Mouse (Mus musculus): ENCODE data around the gene Cyp2t4.

The Cyp2t4 gene

GRCm38 (mm10) chr7:27184964-27185363 lies 31.4 kb downstream of the Cyp2t4 start:
- peak; percentile 37 for DNase-seq (ENCODE audit: low spot score)

- no peak for DNase-seq (ENCODE audit: low spot score)
Observed at GRCm38 (mm10) chr7:27185986-27186385, 32.5 kb downstream of the Cyp2t4 start.

GRCm38 (mm10) chr7:27189271-27189931 lies 35.9 kb downstream of the Cyp2t4 start:
- no peak for DNase-seq (ENCODE audit: low spot score)

GRCm38 (mm10) chr7:27192434-27192833 lies 38.9 kb downstream of the Cyp2t4 start:
- no peak for DNase-seq (ENCODE audit: low spot score)

- no peak for DNase-seq (ENCODE audit: low spot score)
Observed at GRCm38 (mm10) chr7:27193731-27194130, 40.2 kb downstream of the Cyp2t4 start.

- peak; percentile 98 for DNase-seq (ENCODE audit: low spot score)
Observed at GRCm38 (mm10) chr7:27195681-27196611, 42.4 kb downstream of the Cyp2t4 start, which contains the start of the genes BC024978 and Snrpa. Gene BC024978 (plus strand): TSS chr7:27195781. Gene Snrpa (minus strand): TSS chr7:27196271.

DNA sequence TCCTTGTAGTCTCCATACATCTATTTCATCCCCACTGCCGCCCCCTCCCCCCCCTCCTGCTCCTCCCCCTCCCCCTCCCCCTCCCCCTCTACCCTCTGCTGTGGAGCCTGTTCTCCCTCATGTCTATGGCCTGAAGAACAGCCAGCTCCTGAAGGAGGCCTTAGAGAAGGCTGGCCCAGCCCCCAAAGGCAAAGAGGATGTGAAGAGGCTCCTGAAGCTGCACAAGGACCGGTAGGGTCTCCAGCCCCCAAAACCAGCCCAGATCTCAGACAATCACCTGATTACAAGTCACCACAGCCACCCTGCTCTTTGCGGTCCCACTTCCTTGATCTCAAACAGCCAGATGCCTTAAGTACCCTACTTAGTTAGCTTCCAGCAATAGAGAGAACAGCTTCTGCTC lies 43.6 kb downstream of the Cyp2t4 start:
- no peak for DNase-seq (ENCODE audit: low spot score)

DNA sequence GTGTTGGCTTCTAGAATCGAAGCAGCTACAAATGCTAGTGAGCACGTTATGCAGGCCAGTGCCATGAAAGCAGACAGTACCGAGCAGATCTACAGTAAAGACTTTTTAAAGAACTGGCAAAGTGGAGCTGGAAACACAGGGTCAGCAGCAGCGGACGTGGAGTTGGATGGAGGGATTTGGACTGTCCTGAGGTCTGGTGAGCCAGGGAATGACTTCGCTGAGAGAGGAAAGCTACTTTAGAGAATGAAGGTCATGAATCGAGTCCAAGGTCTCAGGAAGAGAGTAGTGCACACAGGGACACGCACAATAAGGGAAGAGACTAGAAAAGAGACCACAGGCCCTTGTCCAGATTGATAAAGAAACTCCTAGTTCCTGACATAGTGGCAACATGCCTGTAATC lies 44.1 kb downstream of the Cyp2t4 start:
- DNase-seq (ENCODE audit: low spot score), result no peak

DNA sequence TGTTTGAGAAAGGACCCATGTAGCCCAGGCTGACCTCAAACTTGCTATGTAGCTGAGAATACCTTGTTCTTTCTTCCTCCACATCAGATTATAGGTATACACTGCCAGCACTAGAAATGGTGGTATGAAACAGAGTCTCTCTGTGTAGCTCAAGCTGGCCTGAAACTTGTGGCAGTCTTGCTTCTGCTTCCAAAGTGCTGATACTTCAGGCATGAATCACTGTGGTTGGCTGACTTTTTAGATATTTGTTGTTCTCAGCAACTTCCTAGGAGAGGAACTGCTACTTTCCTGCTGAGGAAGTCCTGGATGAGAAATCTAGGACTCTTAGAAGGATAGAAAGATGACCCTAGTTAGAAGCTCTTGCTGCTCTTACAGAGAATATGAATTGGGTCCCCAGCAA lies 44.8 kb downstream of the Cyp2t4 start:
- no peak for DNase-seq (ENCODE audit: low spot score)

GRCm38 (mm10) chr7:27198779-27199178 lies 45.3 kb downstream of the Cyp2t4 start:
- no peak for DNase-seq (ENCODE audit: low spot score)

- DNase-seq (ENCODE audit: low spot score), result no peak
Observed at GRCm38 (mm10) chr7:27203730-27204449, 50.4 kb downstream of the Cyp2t4 start.
